Mouse (Mus musculus) frontal cortex, postnatal 10 days (tissue): ENCODE results near the gene Xpo1.
A peak's percentile ranks its signal among the peaks of the same experiment; 100 is the strongest.
"Not testable (repeated sequence)": the region's sequence is repeated elsewhere in the genome, so short reads cannot be mapped to it uniquely, and the experiment has no call there.

Experiments used
- DNase-seq, 2 experiments: peaks; one replicate each; pipeline ENCODE4 v3.0.0; 2022; ENCODE audit warnings: low spot score in 2 of 2, mixed read lengths in 1 of 2

Gene Xpo1

GRCm38 (mm10) chr11:23255427-23256193 lies at the start of gene Xpo1:
Gene Xpo1, plus strand, starts transcription at chr11:23256041.
- DNase-seq, result peak; percentile 99 to 100

DNA sequence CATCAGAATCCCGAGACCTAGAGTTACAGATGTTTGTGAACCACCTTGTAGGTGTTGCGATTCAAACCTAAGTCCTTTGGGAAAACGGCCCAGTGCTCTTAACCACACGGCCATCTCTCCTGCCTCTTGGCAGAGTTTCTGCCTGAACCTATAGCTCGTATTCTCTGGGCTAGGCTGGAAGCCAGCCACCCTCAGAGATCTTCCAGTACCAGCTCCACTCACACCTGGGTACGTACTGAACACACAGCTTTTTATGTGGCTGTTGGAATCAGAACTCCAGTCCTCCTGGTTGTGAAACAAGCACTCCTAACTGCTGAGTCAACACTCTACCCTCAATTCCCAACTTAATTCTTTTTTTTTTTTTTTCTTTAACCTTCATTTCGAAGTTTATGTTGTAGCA lies 46.1 kb upstream of the Xpo1 start:
- DNase-seq, result no peak

DNA sequence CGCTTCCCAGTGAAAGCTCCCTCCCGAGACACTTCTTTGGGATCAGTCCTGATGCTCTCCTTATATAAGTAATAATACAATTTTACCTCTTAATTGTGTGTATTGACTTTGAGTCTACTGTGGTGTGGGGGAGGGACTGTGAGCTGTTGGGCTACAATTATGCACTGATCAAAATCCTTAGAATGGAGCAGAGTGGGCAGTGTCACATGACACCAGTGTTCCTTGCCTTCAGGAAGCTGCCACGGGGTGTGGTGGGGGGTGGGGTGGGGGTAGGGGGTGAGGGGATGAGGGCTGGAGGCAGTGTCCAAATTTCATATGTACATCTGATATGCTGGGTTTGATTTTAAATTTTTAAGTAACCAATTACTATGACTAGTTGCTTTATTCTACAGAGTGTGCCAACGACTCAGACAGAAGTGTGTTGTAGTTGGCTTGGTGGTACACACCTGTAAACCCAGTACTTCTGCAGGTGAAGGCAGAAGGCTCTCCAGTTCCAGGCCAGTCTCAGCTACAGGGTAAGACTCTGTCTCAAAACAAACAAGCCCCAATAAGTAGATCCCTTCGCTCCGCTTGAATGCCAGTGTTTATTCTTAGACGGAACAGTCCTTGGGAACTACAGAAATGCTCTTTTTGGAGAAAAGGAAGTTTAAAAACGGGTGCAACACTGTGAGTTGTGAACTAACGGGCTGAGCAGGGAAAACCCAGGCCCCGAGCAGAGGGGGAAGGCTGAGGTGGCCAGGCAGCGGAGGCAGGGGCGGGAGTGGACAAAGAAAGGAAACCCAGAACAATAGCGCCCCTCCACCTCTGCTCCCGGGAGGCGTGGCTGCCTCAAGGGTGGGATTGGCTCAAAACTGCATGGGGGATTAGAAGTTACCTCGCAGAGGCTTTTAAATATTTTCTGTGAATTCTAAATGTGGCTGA lies 45.0 kb upstream of the Xpo1 start:
- peak in 1 of 2 experiments; percentile 13 for DNase-seq

DNA sequence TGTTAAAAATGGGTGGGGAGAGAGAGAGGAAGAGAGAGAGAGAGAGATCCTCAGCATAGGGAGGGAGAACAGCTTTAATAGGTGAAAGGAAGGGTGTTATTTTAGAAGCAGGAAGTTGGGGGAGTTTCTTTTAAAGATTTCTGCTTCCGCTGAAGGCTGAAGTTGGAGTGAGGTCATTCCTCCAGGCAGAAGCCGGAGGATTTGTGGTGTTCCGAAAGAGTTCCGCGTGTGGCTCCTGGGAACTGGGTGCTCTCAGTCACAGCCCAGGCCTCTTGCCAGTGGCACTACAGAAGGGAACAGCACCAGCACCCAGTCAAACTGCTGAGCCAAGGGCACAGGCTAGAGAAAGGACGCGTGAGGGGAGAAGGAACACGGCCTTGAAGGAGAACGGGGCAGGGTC lies 38.4 kb upstream of the Xpo1 start:
- no peak for DNase-seq

DNA sequence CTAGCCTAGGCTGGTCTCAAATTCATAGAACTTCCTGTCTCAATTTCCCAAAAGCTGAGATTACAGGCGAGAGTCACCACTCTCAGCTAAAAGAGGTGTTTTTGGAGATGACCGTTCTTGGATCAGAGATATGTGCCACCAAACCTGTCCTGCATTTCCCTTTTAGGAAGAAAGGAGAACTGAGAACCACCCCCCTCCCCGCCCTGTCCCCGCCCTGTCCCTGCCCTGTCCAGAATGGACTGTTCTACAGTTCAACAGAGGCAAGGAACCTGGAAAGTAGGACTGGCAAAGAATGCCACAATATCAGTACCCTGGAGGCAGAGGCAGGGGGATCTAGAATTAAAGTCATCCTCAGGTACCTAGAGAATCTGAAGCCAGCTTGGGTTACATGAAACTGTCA lies 19.8 kb upstream of the Xpo1 start:
- no peak for DNase-seq

GRCm38 (mm10) chr11:23253931-23254330 lies 1.9 kb upstream of the Xpo1 start:
- DNase-seq, result no peak

DNA sequence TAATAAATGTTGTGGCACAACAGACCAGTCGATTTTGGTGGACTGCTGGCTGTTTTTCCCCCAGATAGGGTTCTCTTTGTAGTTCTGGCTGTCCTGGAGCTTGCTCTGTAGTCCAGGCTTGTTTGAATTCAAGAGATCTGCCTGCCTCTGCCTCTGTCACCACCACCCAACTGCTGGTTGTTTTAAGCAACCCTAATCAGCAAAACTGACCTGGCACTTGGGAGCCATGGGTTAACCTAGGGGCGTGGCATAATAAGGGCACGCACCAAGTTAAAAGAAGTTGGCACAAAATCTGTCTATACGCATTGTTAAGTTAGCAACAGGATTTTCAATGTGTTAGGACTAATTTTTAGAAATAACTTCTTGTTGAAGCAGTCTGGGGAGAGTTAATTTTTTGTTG lies 1.3 kb upstream of the Xpo1 start:
- no peak for DNase-seq

DNA sequence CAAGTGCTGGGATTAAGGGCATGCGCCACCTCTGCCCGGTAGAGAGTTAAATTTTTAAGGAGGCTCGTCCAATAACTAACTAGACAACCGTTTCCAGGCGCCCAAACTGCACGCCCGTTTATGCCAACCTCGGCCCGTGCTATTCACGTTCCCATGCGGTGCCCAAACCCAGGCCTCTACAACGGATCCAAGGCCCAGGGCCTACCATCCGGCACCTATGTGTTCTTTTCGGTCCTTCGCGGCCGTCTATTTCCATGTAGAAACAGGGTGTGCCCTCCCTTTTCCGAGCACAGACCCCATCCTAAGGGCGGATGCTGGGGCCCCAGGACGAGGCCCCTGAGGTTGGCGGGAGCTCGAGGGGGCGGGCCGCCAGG lies 801 bp upstream of the Xpo1 start:
- no peak for DNase-seq

- DNase-seq, result no peak
These were observed 457 bp downstream of the Xpo1 start for GRCm38 (mm10) chr11:23256194-23256802.

DNA sequence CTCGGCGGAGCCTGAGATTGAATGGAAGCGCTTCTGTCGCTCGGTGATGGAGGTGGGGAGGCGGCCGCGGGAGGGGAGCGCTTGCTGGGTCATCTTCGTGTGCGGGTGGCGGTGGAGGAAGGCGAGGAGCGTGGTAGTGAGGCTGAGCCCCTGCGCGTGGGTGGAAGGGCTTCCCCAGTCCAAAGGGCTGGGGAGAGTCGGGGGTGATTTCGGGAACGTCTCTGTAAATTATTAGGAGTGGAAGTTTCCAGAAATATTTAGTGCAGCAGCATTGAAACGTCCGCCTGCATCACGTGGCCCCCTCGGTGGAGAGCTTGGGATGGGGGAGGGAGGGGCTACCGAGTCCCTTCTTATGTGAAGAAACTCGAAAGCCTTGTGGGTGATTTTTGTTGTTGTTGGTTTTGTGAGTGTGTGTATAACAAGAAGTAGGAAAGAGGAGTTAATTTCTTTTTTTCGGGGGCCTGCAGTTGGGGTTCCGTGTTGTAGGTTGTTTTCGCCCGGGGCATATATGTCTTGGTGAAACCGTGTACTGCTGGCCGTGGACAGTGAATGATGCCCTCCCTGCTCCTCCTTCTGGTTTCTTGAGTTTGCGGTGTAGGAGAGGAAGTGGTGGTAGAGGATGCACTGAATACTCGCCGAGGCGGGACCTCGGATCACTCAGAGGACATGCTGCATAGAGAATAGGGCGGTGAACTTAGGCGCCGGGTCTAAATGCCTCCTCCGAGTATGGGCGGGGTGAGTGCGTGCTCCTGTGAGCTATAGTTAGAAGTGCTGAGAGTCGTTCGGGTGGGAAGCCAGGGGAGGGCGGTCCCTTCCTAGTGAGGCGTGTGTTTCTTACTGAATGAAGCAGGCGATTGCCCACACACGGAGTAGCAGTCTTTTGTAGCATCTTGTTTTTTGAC lies 1.2 kb downstream of the Xpo1 start:
- peak; percentile 61 to 62 for DNase-seq

DNA sequence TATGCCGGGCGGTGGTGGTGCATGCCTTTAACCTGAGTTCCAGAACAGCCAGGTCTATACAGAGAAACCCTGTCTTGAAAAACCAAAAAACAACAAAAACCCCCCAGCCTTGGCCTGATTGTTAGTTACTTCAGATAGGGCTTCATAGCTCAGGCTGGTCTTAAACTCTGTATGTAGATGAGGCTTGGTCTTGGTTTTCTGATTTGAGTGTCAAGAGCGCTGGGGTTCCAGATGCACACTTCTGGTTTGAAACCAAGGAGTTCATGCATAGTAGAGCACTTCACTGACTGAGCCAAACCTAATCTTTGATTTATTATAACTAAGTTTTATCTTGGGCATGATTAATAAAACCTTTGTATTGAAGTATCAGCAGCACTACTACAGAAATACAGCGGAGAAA lies 3.2 kb downstream of the Xpo1 start:
- DNase-seq, result no peak

- DNase-seq, result no peak
These were observed 3.6 kb downstream of the Xpo1 start for GRCm38 (mm10) chr11:23259481-23259880.

- no peak for DNase-seq
These were observed 4.3 kb downstream of the Xpo1 start for GRCm38 (mm10) chr11:23260186-23260585.

GRCm38 (mm10) chr11:23261490-23261889 lies 5.6 kb downstream of the Xpo1 start:
- DNase-seq, result no peak

- DNase-seq, result no peak
These were observed 9.1 kb downstream of the Xpo1 start for GRCm38 (mm10) chr11:23264949-23265348.

DNA sequence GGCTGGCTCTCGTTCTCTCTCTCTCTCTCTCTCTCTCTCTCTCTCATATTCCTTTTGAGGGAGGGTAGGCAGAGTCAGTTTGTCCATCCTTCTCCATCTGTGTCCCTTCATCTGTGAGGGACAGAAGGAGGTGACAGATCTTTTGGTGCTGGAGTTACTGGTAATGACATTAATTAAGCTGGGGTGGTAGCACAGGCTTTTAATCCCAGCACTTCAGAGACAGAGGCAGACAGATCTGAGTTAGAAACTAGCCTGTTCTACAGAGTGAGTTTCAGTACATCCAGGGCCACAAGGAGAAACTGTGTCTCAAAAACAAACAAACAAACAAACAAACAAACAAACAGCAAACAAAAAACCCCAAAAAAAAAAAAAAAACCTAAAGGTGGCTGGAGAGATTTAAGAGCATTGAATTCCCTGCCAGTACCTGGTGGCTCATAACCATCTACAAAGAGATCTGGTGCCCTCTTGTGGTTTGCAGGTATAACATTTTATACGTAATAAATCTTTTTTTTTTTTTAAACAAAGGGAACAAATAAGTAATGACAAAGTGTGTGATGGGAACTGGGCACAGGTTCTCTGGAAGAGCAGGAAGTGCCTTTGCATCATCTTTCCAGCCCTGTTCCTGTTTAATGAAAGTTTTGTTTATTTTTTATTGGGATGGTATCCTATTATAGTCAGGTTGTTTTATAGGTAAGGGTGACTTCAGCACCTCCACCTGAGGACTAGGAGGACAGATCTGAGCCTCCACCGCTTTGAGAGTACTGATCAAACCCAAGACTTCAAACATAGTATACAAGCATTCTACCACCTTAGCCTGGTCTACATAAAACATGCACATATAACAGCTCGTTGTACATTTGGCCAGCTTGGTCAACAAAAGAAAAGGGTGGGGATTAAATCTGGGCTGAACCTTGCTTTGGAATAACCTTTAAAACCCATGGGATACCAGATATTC lies 16.2 kb downstream of the Xpo1 start:
- DNase-seq, result no peak

DNA sequence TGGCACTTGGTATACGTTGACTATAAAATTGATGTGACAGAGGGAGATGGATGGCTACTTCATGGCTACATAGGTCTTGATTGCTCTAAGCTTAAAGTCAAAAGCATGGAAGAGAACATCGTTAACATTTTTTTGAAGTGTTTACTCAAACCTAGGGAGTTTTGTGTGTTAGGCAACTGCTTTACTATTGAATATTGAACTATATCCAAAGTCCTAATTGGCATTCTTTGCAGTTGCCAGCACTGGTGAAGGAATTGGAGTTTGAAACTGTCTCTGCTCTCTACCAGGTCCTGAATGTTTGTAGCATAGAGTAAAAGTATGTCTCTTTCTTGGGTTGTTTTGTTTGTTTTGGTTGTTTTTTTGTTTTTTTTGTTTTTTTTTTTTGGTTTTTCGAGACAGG lies 19.9 kb downstream of the Xpo1 start:
- DNase-seq, result no peak

GRCm38 (mm10) chr11:23284469-23284868 lies 28.6 kb downstream of the Xpo1 start:
- DNase-seq, result no peak

- DNase-seq, result not testable (repeated sequence)
These were observed 33.0 kb downstream of the Xpo1 start for GRCm38 (mm10) chr11:23288866-23289265.

- DNase-seq, result no peak
These were observed 41.5 kb downstream of the Xpo1 start for GRCm38 (mm10) chr11:23297379-23297778.
